Mouse (Mus musculus) 3T3-L1 (cell line): ENCODE data around the gene Nol4l.

Experiments
- DNase-seq: peaks from one replicate; pipeline ENCODE4 v3.0.0-alpha.2; 2015; ENCODE audit warnings: low read depth, low spot score

Gene Nol4l

DNA sequence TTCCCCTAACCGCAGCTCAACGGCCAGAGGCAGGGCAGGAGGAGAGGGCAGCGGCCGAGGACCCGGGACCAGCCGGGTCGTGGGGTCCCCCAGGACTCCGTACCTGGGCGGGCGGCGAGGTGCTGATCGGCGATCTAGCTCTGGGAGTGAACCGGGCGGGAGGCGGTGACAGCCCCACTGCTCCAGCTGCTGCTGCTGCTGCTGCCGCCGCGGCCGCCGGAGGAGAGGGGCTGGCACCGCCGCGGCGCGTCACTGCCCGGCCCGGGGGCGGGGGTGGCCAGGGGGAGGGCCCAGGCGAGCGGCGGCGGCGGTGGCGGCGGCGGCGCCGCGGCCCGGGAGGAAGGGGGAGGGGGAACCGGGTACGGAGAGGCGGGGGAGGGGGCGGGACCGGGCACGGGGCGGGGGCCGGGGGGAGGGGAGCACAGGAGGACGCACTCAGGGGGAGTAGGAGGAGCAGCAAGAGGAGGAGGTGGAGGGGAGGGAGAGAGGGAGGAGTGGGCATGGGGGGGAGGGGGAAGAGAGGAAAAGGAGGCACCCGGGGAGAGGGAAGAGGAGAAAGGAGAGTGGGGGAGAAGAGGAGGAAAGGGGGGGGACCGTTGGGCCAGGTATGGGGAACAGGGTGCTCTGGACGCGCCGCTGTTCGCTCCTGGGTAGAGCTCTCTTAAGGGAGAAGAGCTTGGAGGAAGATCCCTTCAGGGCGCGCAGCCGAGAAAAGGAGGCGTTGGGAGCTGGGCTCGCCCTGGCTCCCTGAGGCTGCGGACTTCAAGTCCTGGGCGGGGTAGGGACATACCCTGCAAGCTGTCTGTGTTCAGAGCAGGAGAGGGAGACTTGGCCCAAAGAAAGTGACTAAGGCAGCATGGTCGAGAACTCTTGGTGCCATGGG lies 85.3 kb downstream of the Nol4l start:
- DNase-seq, result peak; percentile 61

DNA sequence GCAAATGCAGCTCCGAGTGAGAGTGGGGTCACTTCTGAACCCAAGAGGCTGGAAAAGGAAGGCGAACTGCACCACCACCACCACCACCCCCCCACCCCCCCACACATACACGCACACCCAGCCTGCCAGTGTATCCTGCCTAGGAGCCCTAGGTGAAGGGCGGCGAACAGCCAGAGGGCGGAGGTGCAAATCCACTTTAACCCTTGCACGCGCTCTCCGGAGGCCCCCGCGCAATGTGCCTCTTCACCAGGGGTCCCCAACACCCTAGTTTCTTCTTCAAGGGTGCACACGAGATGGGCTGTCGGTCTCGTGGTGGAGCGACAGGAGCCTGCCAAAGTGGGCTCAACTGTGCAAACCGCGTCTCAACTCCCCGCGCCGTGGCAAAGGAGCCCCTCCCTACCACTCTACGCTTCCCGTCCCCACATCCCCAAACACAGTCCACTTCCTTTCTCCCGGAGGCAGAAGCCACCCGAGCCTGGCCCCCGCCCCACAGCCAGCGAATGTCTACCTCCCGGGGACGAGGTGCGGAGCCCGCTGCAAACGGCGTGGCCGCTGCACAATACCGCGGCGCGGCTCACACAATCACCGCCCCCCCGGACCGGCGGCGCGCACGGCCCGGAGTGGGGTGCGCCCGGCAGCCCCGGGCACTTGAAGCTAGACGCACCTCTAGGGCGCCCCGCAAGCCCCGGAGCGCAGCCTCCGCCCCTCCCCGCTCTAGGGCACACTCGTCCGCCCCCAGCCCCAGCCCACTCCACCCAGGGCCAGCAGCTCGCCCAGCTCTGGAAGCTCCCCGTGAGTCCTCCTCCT lies 86.1 kb downstream of the Nol4l start:
- DNase-seq, result no peak

DNA sequence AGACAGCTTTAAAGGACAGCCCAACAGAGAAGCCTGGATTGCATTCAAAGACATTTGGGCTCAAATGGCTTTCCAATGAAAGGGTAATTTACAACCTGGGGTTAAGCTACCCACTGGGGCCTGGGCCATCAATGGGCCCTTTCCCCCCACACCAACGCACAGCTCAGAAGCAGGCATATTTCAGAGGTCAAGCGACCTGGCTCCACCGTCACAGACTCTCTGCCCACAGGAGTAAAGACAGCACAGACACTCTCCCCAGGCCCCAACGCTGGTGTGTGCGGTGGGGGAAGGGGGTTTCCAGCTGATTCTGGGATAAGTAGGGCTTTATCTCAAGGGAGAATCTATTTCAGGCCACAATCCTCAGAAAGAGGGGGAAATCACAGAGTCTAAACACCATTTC lies 87.1 kb downstream of the Nol4l start:
- DNase-seq, result no peak

- DNase-seq, result no peak
These were observed 88.5 kb downstream of the Nol4l start for GRCm38 (mm10) chr2:153441228-153441627.

GRCm38 (mm10) chr2:153440755-153441154 lies 89.0 kb downstream of the Nol4l start:
- no peak for DNase-seq

DNA sequence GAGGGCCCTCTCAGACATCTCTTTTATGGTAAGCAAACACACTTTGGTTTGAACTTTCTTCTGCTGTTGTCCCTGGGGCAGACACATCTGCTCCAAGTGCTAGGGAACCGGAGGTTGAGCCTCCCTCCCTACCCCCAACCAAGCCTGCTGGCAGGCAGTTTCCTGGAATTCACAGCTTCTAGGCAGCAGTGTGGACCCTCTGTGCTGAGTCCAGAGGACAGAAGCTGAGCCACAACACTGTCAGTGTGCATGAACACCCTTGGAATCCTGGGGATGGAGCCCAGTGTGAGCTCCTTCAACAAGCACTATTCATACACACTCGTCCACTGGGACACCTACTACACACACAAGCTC lies 92.5 kb downstream of the Nol4l start:
- DNase-seq, result no peak

GRCm38 (mm10) chr2:153436641-153437305 lies 93.0 kb downstream of the Nol4l start:
- DNase-seq, result peak; percentile 70

DNA sequence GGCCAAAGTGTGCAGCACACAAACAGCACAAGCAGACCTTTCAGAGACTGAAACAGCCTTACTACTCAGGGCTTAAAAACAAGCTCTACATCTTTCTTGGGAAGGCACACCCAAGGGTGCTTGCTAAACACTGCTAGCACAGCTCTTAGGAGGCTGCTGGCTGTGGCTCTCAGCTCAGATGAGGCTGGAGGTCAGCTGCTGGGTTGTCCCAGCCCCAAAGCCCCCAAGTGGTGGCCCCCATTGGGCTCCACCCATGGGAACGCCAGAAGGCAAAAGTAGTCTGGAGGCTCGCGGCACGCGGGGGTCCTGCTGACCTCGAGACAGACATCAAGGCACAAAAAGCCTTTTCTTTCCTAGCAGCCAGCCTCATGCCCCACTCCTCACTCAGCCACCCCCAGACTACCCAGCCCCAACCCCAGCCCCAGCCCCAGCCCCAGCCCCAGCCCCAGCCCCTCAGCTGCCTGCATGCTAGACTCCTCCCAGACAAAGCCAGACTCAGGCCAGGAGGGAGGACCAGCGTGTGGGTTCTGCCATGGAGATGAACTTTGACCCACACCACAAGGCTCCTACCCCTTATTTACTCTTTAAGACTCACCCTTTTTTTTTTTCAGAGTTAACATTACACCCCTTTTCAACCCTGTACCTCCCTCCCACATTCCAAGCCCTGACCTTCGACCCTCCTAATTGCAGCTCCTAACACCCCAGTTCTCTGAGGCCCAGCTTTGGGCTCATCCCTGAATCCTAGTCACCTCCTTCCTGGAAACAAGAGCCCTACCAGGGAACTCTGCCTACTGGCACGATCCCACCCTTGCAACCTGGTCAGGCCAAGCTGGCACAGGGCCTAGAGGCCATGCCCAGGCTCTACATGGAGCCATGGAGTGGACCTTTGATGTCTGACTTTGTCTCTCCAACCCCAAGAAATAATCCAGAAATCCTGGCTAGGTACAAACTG lies 94.6 kb downstream of the Nol4l start:
- DNase-seq, result no peak

- no peak for DNase-seq
These were observed 95.9 kb downstream of the Nol4l start for GRCm38 (mm10) chr2:153433859-153434258.

- DNase-seq, result no peak
These were observed 97.3 kb downstream of the Nol4l start for GRCm38 (mm10) chr2:153432492-153432891.

DNA sequence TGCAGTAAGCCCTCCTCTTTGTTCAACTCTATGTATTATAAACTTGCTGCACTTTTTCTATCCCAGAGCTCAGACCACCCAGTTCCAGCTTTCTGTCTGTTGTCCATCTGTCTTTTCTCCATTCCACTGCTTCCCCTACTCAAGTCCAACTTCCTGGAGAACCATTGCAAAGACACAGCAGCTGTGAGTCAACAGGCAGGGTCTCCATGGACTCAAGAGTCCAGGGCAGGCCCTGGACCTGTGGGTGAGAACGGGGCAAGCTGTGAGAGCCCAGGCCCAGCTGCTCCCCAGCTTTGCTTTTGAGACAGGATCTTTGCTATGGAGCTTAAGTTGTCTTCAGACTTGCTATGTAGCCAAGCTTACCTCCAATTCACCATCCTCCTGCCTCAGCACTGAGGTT lies 99.2 kb downstream of the Nol4l start:
- no peak for DNase-seq

GRCm38 (mm10) chr2:153428485-153428884 lies 101.3 kb downstream of the Nol4l start:
- no peak for DNase-seq

DNA sequence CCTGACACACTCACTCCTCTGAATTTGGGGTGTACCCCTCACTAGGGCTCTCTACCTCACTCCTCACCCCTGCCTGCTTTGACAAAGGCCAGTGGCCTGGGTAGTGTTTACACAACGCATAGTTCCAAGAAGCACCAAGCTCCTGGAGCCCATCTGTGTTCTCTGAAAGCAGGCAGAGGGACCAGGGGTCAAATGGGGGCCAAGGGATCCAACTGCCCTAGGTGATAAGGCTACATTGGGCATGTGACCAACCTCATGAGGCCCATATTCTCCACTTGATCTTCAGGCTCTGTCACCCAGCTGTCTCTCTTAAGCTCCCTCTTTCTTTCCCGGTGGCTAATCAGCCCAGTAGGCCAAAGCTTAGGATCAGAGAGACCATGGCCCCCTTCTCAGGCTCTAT lies 102.8 kb downstream of the Nol4l start:
- DNase-seq, result no peak

- DNase-seq, result no peak
These were observed 103.6 kb downstream of the Nol4l start for GRCm38 (mm10) chr2:153425998-153426670.

DNA sequence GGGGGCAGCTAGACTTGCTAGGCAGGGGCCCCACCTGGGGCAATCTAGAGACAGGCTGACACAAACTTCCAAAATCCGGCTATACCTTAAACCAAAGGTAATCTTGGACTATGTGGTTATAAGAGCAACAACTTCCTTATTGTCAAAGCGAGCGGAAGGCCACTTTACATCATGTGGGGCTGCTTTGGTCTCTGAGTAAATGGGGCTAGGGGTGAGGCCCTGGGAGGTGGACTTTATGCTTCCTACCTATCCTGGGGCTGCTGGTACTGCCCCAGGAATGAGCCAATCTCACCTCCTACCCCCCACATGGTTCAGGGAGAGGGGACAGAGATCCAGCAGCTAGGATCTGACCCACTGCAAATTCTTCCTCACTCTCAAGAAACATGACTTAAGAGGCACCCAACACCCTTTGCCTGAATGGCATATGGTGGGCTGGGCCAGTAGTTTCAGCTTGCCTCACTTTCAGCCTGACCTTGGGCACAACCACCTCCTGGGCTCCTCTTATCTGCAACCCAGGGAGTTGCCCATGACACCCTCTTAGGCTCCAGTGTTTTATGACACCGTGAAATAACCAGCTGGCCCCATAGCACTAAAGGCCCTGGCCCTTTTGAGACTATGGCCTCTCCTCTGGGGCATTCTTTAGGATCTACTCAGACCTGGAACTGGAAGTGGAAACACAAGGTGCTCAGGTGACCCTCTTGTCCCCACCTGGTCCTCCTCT lies 104.5 kb downstream of the Nol4l start:
- DNase-seq, result no peak

DNA sequence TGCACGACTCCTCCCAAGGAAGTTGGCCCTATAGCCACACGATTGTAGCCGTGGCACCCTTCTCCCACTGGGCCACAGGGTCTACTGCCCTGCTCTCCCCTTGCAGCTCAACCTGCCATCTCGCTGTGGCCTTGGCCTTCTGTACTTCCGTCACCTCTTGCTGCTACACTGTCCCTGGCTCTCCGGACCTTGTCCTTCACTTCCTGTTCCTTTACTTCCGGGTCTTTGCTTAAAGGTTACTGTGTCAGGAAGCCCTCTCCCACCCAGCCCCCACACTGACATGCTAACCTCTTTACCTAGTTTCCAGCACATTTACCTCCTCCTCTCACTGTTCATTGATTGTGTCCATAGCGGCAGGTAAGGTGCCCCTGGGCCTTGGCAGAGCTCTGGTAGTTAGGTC lies 105.2 kb downstream of the Nol4l start:
- no peak for DNase-seq

GRCm38 (mm10) chr2:153423113-153423512 lies 106.7 kb downstream of the Nol4l start:
- no peak for DNase-seq

DNA sequence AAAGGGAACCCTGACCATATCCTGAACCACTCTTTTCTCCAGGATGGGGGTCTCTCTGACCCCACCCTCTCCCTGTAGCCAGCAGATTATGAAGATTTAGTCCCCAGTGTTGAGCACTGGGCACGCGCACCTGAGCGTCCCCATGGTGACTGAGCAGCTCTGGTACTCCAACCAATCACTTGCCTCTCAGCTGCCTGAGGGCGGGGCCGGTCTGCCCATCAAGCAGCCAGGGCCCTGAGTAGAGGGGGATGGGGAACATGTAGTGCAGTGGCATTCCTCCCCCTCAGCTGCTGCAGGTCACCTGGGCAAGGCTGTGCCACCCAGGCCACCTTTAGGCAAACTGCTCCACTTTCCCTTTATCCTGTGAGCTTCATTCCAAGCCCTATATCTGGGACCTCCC lies 107.7 kb downstream of the Nol4l start:
- DNase-seq, result no peak

DNA sequence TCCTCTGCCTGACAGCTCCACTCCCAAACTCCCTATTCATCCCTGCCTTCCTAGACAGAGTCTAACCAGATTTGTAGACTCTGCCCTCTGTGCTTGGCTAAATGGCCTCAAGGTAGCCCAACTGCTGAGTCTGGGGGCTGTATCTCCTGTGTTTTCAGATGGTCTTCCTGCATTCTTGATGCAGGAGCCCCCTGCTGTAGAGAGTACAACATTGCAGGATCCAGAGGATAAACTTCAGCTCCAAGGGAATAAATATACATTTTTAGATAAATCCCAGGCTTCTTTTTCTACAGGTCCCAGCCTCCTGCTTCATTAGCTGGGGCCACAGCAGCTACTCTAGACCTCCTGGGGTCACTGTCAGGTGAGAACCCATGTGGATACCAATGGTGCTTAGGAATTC lies 108.5 kb downstream of the Nol4l start:
- no peak for DNase-seq

DNA sequence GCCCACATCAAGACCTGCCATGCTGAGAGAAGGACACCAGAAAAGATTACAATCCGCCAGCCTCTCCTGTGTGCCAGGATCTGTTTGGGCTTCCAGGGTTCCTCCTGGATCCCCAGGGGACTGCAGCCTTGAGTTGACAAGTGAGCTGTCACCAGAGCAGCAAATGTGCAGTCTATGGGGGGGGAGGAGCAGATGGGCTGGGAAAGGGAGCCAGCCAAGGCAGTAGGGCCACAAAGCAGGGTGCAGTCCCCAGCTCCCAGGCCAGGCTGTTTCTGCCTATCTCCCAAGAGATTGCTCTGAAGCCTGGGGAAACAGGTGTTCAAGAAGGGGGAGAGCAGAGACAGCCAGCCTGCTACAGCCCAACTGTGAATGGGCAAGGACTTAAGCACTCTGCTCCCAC lies 111.4 kb downstream of the Nol4l start:
- no peak for DNase-seq
